Mouse (Mus musculus) lung, adult 2 months (tissue): Measurements from ENCODE around the gene Ripor1.

Experiments
- CTCF ChIP-seq: fragments of 200-500 bp; IDR thresholded peaks from 2 replicates; pipeline ENCODE4 v1.5.1; 2011; ENCODE audit warnings: mild to moderate bottlenecking, low read length, control low read depth; ENCODE audit not compliant: insufficient read depth
- POLR2A ChIP-seq: fragments of 200-500 bp; IDR thresholded peaks from 2 replicates; pipeline ENCODE4 v1.6.1; 2011; ENCODE audit warnings: low read depth, mild to moderate bottlenecking, control low read depth, low read length, borderline replicate concordance; ENCODE audit errors: extremely low read depth

DNA sequence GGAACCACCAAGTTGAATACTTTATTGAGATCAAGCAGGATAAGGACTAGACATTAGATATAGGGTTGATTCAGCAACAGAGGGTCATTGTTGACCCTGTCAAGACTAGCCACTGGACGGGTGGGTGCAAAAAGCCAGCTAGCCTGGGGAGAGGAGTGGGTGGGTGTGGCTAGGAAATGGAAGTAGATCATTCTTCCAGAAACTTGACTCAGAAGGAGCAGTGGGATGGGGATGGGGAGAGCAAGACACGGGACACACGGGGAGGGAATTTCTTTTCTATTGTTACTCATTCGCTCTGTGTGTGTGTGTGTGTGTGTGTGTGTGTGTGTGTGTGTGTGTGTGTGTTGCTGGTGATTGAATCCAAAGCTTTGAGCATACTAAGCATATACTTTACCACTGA lies 4.7 kb downstream of the Ripor1 start:
- TF ChIP-seq CTCF (no peak), POLR2A (no peak)
